In genomic region chr3:87859813-87860212, GRCm38 (mm10) we compare ENCODE assay signal across 8 mouse cellular contexts. TPM values are rescaled to one million over a fixed set of nuclear protein-coding genes. Genes with fewer than 3 reads are reported as not detected.
DNase-seq lines count a peak whose midpoint lies in the region; ATAC-seq and TF ChIP-seq lines count a peak whose summit lies in the region.

No protein-coding gene starts in this region.

- H3K4me3 ChIP-seq in stomach, postnatal 0 days (ENCODE audit: low read depth, low read length): no peak overlapping the region

- TF ChIP-seq EP300 in stomach, postnatal 0 days (optimal IDR thresholded peaks at IDR 0.05): no peak

- H3K9me3 ChIP-seq in stomach, postnatal 0 days (ENCODE audit: control insufficient read depth, low read length): no peaks in the 10 kb centered on the region

- intact Hi-C loops in left cerebral cortex, postnatal 4 days (cut with DNase I): loop anchor here (5.0 kb wide), 1 partner anchor 88 kb away; no protein-coding TSS in a partner anchor

- no peaks in the 10 kb centered on the region for H3K4me1 ChIP-seq in stomach, postnatal 0 days (replicated peaks; ENCODE audit: control insufficient read depth, insufficient read depth)

- no peak overlapping the region for H3K9ac ChIP-seq in stomach, postnatal 0 days (ENCODE audit: low read length)

- peak; percentile 88 for TF ChIP-seq CTCF in stomach, postnatal 0 days (IDR thresholded peaks at IDR 0.05; ENCODE audit: low read depth)

- ATAC-seq in stomach, postnatal 0 days (ENCODE audit: low FRiP score, low TSS enrichment): peak; percentile 58; the same call in 1 of the 2 replicates

- WGBS in stomach, postnatal 0 days: 18% methylated on average over 3 of the region's 3 CpGs

- no peak overlapping the region for H3K4me2 ChIP-seq in stomach, postnatal 0 days (replicated peaks; ENCODE audit: low read depth)

- peaks cover 27% of the 10 kb centered on the region for H3K36me3 ChIP-seq in stomach, postnatal 0 days (ENCODE audit: control insufficient read depth, insufficient read depth, low read length)

- H3K27ac ChIP-seq in stomach, postnatal 0 days (replicated peaks): no peak overlapping the region

- DNase-seq in 3T3-L1 (ENCODE audit: low read depth, low spot score): peak; percentile 90
- DNase-seq in Muller cell, postnatal 12 days (ENCODE audit: inconsistent ontology term): peak; percentile 67
- peak; percentile 79 to 83 for DNase-seq in cerebellum, postnatal 10 days
- peak; percentile 39 to 54 for DNase-seq in frontal cortex, postnatal 25 days (ENCODE audit: low spot score in 2 of 2)
- DNase-seq in kidney, adult 18-20 months: peak; percentile 63
- DNase-seq in left cerebral cortex, postnatal 4 days: peak; percentile 64
- DNase-seq in naive thymus-derived CD4-positive, alpha-beta T cell, adult 2 months (ENCODE audit: low read depth): peak; percentile 88
- DNase-seq in stomach, postnatal 0 days (ENCODE audit: low spot score): peak; percentile 55

- H3K27me3 ChIP-seq in stomach, postnatal 0 days (ENCODE audit: control insufficient read depth, insufficient read depth, low read length): no peaks in the 10 kb centered on the region

RNA-seq across cellular contexts. Expression of gene Sh2d2a, which starts 13.3 kb away (rescaled TPM):
- not detected for total RNA-seq in left cerebral cortex, postnatal 4 days (2021)
- 0.08 and 0.11 TPM in 2 replicates for polyA plus RNA-seq in stomach, postnatal 0 days (2015; fragmentation: Nextera tagmentation; extraction: Ambion mirVana)

RNA-seq across cellular contexts. Expression of gene Prcc, which starts 25.6 kb away (rescaled TPM):
- total RNA-seq in left cerebral cortex, postnatal 4 days (2021): 10 to 100 TPM; 72.8 to 73.3 TPM
- polyA plus RNA-seq in stomach, postnatal 0 days (2015; fragmentation: Nextera tagmentation; extraction: Ambion mirVana): 7.1 and 8.0 TPM in 2 replicates

RNA-seq across cellular contexts. Expression of gene Pear1, which starts 35.7 kb away (rescaled TPM):
- 10 to 100 TPM in 1 of 2 experiments, 1 to 10 TPM in 1; 8.0 to 11.5 TPM for total RNA-seq in left cerebral cortex, postnatal 4 days (2021)
- 6.1 and 6.8 TPM in 2 replicates for polyA plus RNA-seq in stomach, postnatal 0 days (2015; fragmentation: Nextera tagmentation; extraction: Ambion mirVana)

RNA-seq across cellular contexts. Expression of gene Hdgf, which starts 46.3 kb away (rescaled TPM):
- total RNA-seq in left cerebral cortex, postnatal 4 days (2021): 100 to 1,000 TPM; 131 to 136 TPM
- 165 and 168 TPM in 2 replicates for polyA plus RNA-seq in stomach, postnatal 0 days (2015; fragmentation: Nextera tagmentation; extraction: Ambion mirVana)

RNA-seq across cellular contexts. Expression of gene Mrpl24, which starts 59.5 kb away (rescaled TPM):
- total RNA-seq in left cerebral cortex, postnatal 4 days (2021): 10 to 100 TPM; 43.6 to 49.0 TPM
- 61.4 and 63.4 TPM in 2 replicates for polyA plus RNA-seq in stomach, postnatal 0 days (2015; fragmentation: Nextera tagmentation; extraction: Ambion mirVana)
